In the genomic region with DNA sequence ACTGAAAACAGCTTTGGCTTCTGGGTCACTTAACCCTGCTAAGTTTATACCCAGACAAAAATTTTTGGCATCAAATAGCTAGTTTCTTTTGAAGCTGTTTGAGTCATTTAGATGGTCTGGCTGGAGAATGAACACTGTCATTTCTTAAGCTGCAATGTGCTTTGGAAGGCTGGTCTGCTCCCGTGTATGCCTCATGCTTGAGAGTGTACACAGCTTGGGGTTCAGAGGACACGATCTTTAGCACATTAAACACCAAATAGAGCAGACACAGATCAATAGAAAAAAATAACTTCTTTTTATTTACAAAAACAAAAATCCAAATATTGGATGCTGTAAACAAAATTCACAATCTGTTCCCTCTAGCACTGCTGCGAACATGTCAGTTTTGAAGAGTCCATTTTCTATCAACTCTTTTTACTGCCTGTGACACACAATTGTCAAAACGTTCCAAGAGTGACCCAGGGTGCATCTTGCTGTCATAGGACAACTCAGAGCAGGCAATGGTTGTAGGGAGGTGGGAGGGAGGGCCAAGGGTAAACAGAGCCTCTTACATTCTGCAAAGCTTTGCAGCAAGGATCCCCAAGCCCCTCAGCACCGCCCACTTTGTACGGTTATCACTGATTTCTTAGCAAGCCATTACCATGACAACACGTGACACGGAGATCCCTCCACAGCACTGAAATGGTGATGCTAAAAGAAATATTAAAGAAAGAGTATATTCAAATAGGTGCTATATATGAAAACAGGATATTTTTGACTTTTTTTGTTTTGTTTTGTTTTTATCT, we compare ENCODE assay signal across 34 mouse cellular contexts. TPM values are rescaled to one million over a fixed set of nuclear protein-coding genes. Genes with fewer than 3 reads are reported as not detected.
DNase-seq lines count a peak whose midpoint lies in the region; ATAC-seq and TF ChIP-seq lines count a peak whose summit lies in the region.
"Had no signal": no experiment of that assay in that cellular context is flagged by ENCODE, and none has a peak within 500 bp of the region (broad histone marks: within the 10 kb centered on the region; RNA-seq: fewer than 3 reads in every experiment).

No protein-coding gene starts in this region.

- ATAC-seq in hindbrain, embryonic 13.5 days (ENCODE audit: low FRiP score), result 0 out of 2 replicates have a peak, but pooled peaks have one; percentile 52
- no peak for ATAC-seq in hindbrain, postnatal 0 days
- peak; percentile 62 for ATAC-seq in midbrain, embryonic 12.5 days (ENCODE audit: low FRiP score, low read depth)
- ATAC-seq: forebrain, postnatal 0 days; inflammation-experienced regulatory T-cells, adult 6 months had no signal

- no peak for TF ChIP-seq CTCF in hindbrain, postnatal 0 days (IDR thresholded peaks at IDR 0.05; ENCODE audit: low read depth)

- H3K4me2 ChIP-seq in hindbrain, embryonic 13.5 days, result no peak overlapping the region
- no peak overlapping the region for H3K4me2 ChIP-seq in hindbrain, postnatal 0 days (ENCODE audit: low read depth, low read length)
- no peak overlapping the region for H3K4me2 ChIP-seq in midbrain, embryonic 12.5 days (replicated peaks)
- H3K4me2 ChIP-seq: neural tube, embryonic 12.5 days; stomach, embryonic 15.5 days had no signal

- WGBS in hindbrain, embryonic 13.5 days, result 46% methylated on average over 8 of the region's 8 CpGs
- WGBS in hindbrain, postnatal 0 days, result 44% methylated on average over 8 of the region's 8 CpGs
- WGBS in midbrain, embryonic 12.5 days, result 56% methylated on average over 8 of the region's 8 CpGs
- 74% methylated on average over 8 of the region's 8 CpGs for WGBS in midbrain, embryonic 10.5 days

- peaks cover 7% of the 10 kb centered on the region; the same call in 1 of the 2 replicates for H3K27me3 ChIP-seq in hindbrain, embryonic 13.5 days
- H3K27me3 ChIP-seq in hindbrain, postnatal 0 days (ENCODE audit: insufficient read depth, low read length), result no peaks in the 10 kb centered on the region
- peaks cover 13% of the 10 kb centered on the region; the same call in 1 of the 2 replicates for H3K27me3 ChIP-seq in midbrain, embryonic 12.5 days
- H3K27me3 ChIP-seq in midbrain, embryonic 10.5 days (ENCODE audit: low read depth, poor library complexity, severe bottlenecking), result peaks cover 16% of the 10 kb centered on the region
- H3K27me3 ChIP-seq: megakaryocyte, embryonic 14.5 days; neural tube, embryonic 12.5 days; stomach, embryonic 15.5 days had no signal

- H3K27ac ChIP-seq in hindbrain, embryonic 13.5 days, result no peak overlapping the region
- H3K27ac ChIP-seq in hindbrain, postnatal 0 days, result no peak overlapping the region
- H3K27ac ChIP-seq in midbrain, embryonic 12.5 days (replicated peaks), result no peak overlapping the region
- no peak overlapping the region for H3K27ac ChIP-seq in midbrain, embryonic 10.5 days (replicated peaks)
- H3K27ac ChIP-seq: heart, adult 2 months; neural tube, embryonic 12.5 days; stomach, embryonic 15.5 days had no signal

- no peak overlapping the region for H3K9ac ChIP-seq in hindbrain, embryonic 13.5 days
- H3K9ac ChIP-seq in hindbrain, postnatal 0 days (replicated peaks; ENCODE audit: low read length), result no peak overlapping the region
- H3K9ac ChIP-seq in midbrain, embryonic 12.5 days (replicated peaks), result no peak overlapping the region
- H3K9ac ChIP-seq: forebrain, postnatal 0 days; neural tube, embryonic 12.5 days; stomach, embryonic 15.5 days had no signal

- no peaks in the 10 kb centered on the region for H3K9me3 ChIP-seq in hindbrain, embryonic 13.5 days
- no peaks in the 10 kb centered on the region for H3K9me3 ChIP-seq in hindbrain, postnatal 0 days (ENCODE audit: low read length)
- H3K9me3 ChIP-seq in midbrain, embryonic 12.5 days, result no peaks in the 10 kb centered on the region
- H3K9me3 ChIP-seq in midbrain, embryonic 10.5 days (replicated peaks), result no peaks in the 10 kb centered on the region
- H3K9me3 ChIP-seq: megakaryocyte, embryonic 14.5 days; neural tube, embryonic 12.5 days; stomach, embryonic 15.5 days had no signal

- H3K4me3 ChIP-seq in hindbrain, embryonic 13.5 days, result no peak overlapping the region
- no peak overlapping the region for H3K4me3 ChIP-seq in hindbrain, postnatal 0 days (ENCODE audit: low read length)
- H3K4me3 ChIP-seq in midbrain, embryonic 12.5 days, result no peak overlapping the region
- no peak overlapping the region for H3K4me3 ChIP-seq in midbrain, embryonic 10.5 days
- H3K4me3 ChIP-seq: heart, adult 2 months; megakaryocyte, embryonic 14.5 days; neural tube, embryonic 12.5 days; stomach, embryonic 15.5 days had no signal

- H3K4me1 ChIP-seq in hindbrain, embryonic 13.5 days (replicated peaks), result peaks cover 18% of the 10 kb centered on the region
- H3K4me1 ChIP-seq in hindbrain, postnatal 0 days (ENCODE audit: insufficient read depth, low read length), result no peaks in the 10 kb centered on the region
- peaks cover 3% of the 10 kb centered on the region; the same call in 1 of the 2 replicates for H3K4me1 ChIP-seq in midbrain, embryonic 12.5 days
- peaks cover 3% of the 10 kb centered on the region; the same call in 1 of the 2 replicates for H3K4me1 ChIP-seq in midbrain, embryonic 10.5 days
- H3K4me1 ChIP-seq: neural tube, embryonic 12.5 days; stomach, embryonic 15.5 days had no signal

- peak; percentile 8 for DNase-seq in embryo, embryonic 10 days (ENCODE audit: low spot score)
- no peak for DNase-seq in embryo, embryonic 9.5 days (ENCODE audit: extremely low spot score)
- no peak for DNase-seq in hindbrain, postnatal 0 days (ENCODE audit: low spot score)
- no peak for DNase-seq in midbrain, embryonic 10.5 days (ENCODE audit: low spot score)
- no peak for DNase-seq in right cerebral cortex, postnatal 4 days
- no peak for DNase-seq in ovary, postnatal 10 days (ENCODE audit: low spot score)
- DNase-seq: adrenal gland, postnatal 10 days; cerebellum, adult 2 months; cerebellum, postnatal 25 days; embryo, embryonic 11 days; forebrain, postnatal 0 days; gastrocnemius, postnatal 36 days; heart, adult 2 months; kidney, adult 18-20 months; kidney, postnatal 4 days; layer of hippocampus, adult 9-11 months; lung, adult 2 months; lung, postnatal 36 days; retina, postnatal 1 day; thymus, adult 18-20 months; thymus, postnatal 36 days had no signal

- no peaks in the 10 kb centered on the region for H3K36me3 ChIP-seq in hindbrain, embryonic 13.5 days
- no peaks in the 10 kb centered on the region for H3K36me3 ChIP-seq in hindbrain, postnatal 0 days (ENCODE audit: insufficient read depth, low read length)
- H3K36me3 ChIP-seq in midbrain, embryonic 12.5 days, result no peaks in the 10 kb centered on the region
- no peaks in the 10 kb centered on the region for H3K36me3 ChIP-seq in midbrain, embryonic 10.5 days
- H3K36me3 ChIP-seq: neural tube, embryonic 12.5 days; stomach, embryonic 15.5 days had no signal

RNA-seq across cellular contexts. Expression of a gene that starts 6.8 kb away (rescaled TPM):
- polyA plus RNA-seq in hindbrain, embryonic 13.5 days (2015; fragmentation: Nextera tagmentation; extraction: Ambion mirVana), result 7.6 and 8.6 TPM in 2 replicates
- 4.2 and 4.5 TPM in 2 replicates for total RNA-seq in hindbrain, postnatal 0 days (2014; rRNA removed)
- polyA plus RNA-seq in hindbrain, postnatal 0 days (2015; fragmentation: Nextera tagmentation; extraction: Ambion mirVana), result 3.5 and 3.7 TPM in 2 replicates
- 6.7 and 9.9 TPM in 2 replicates for polyA plus RNA-seq in midbrain, embryonic 12.5 days (2016; fragmentation: Nextera tagmentation; extraction: Ambion mirVana)
- 2.0 and 3.6 TPM in 2 replicates for polyA plus RNA-seq in midbrain, embryonic 10.5 days (2016; fragmentation: Nextera tagmentation; extraction: Ambion mirVana)

RNA-seq across cellular contexts. Expression of a gene that starts 7.8 kb away (rescaled TPM):
- polyA plus RNA-seq in hindbrain, embryonic 13.5 days (2015; fragmentation: Nextera tagmentation; extraction: Ambion mirVana), result not detected in 2 replicates
- not detected in 2 replicates for total RNA-seq in hindbrain, postnatal 0 days (2014; rRNA removed)
- polyA plus RNA-seq in hindbrain, postnatal 0 days (2015; fragmentation: Nextera tagmentation; extraction: Ambion mirVana), result not detected in 2 replicates
- not detected in 2 replicates for polyA plus RNA-seq in midbrain, embryonic 12.5 days (2016; fragmentation: Nextera tagmentation; extraction: Ambion mirVana)
- polyA plus RNA-seq in midbrain, embryonic 10.5 days (2016; fragmentation: Nextera tagmentation; extraction: Ambion mirVana), result not detected in 2 replicates
- total RNA-seq: adrenal gland, postnatal 10 days; forebrain, postnatal 0 days; gastrocnemius, postnatal 36 days; heart, adult 2 months; heart, postnatal 25 days; left cerebral cortex, adult 18-20 months; left cerebral cortex, postnatal 36 days had no signal
- polyA plus RNA-seq: cerebellum, adult 2 months; embryonic facial prominence, embryonic 14.5 days; forebrain, postnatal 0 days; heart, adult 2 months; heart, embryonic 14.5 days; inflammation-experienced regulatory T-cells, adult 6 months; kidney, embryonic 16.5 days; limb, embryonic 14.5 days; lung, adult 2 months; neural tube, embryonic 12.5 days; stomach, embryonic 15.5 days had no signal
